Mouse (Mus musculus) olfactory bulb, adult 2 months (tissue): ENCODE data around the gene Abhd5.

Source experiments
- CTCF ChIP-seq: fragments of 200-500 bp; IDR thresholded peaks from 2 replicates; pipeline ENCODE4 v1.5.1; 2012; ENCODE audit warnings: low read depth, mild to moderate bottlenecking, low read length, moderate library complexity; ENCODE audit not compliant: insufficient read depth
- POLR2A ChIP-seq: fragments of 200-500 bp; IDR thresholded peaks from 2 replicates; pipeline ENCODE4 v1.6.1; 2012; ENCODE audit warnings: mild to moderate bottlenecking, low read depth, low read length, moderate library complexity; ENCODE audit not compliant: insufficient read depth

- TF ChIP-seq CTCF (no peak), POLR2A (no peak)
Observed at GRCm38 (mm10) chr9:122347882-122348281, 3.5 kb upstream of the Abhd5 start.
